Mouse (Mus musculus) CD4-positive naive resting alpha-beta T cell, adult 57 days (primary cell): ENCODE results near the gene Ccdc159. TPM values are rescaled to one million over a fixed set of nuclear protein-coding genes. Genes with fewer than 3 reads are reported as not detected.

ENCODE experiments used
- total RNA-seq: library from RNA; stranded (reverse); gene quantifications from one replicate; pipeline ENCODE4 v1.2.4, GENCODE M21; 2023

Ccdc159 gene
- total RNA-seq = not detected

GRCm38 (mm10) chr9:21927208-21927753, at the start of gene Ccdc159, which contains the start of gene Tmem205:
Gene Ccdc159 (plus strand): TSS chr9:21927471.
Gene Tmem205 (minus strand): TSS chr9:21927556.

GRCm38 (mm10) chr9:21918035-21918592, 9.2 kb upstream of the Ccdc159 start, which contains the start of gene Rab3d:
Gene Rab3d (minus strand): TSS chr9:21918192.

DNA sequence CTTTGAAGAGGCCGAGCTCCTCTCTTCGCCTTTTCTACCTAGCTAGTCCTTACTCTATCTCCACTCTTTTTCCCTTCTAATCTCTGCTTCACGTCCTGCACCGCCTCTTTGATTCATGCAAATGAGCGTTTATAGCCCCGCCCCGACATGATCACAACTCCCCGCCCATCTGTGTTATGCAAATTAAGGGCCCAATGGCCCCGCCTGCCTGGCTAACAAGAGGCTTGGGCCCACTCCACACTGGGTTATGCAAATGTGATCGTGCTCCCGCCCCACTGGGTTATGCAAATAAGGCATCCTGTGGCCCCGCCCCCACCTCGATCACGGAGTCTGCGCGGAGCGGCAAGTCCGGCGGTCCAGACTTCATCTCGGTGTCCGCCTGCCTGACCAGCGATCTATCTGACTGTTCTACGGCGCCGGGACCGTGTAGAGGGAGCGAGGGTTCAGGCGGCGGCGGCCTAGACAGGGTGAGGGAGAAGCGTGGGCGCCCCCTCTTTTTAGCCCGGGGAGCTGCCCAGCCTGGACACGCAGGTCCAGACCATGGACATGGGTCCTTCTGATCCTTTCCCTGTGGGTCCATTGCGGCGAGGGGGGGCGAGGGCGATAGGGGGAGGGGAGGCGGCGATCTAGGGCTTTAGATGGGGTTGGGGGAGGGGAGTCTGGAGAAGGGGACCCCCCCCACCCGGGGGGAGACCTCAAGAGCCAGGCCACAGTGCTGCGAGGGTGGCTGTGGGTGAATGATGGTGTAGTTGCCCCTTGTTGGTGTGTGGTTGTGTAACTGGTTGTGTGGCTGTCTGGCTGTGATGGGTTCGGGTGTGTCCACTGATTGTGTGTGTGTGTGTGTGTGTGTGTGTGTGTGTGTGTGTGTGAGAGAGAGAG, 9.7 kb downstream of the Ccdc159 start, which contains the start of gene Plppr2:
Plppr2 (plus strand) TSS at position 342 of the 879 bp plus-strand sequence.

GRCm38 (mm10) chr9:21955570-21956281, 28.5 kb downstream of the Ccdc159 start, which contains the start of gene Swsap1:
Gene Swsap1 (plus strand): TSS chr9:21955755.

DNA sequence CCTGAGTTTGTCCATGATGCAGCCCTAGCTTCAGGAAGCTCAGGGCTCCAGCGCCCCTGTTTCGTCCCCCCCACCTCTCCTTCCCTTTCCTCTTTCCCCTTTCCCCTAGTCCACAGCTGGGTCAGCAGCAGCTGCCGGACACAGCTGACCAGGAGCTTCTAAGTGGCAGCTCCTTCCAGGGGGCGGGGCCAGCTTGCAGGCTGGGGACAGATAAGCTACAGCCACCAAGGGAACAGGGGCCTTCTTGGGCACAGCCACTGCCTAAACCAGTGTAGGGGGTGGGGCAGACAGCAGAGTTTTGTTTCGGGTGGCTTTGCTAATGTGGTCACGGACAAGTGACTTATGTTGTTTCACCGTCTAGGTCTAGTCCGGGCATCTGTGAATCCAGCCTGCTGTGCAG, 36.1 kb downstream of the Ccdc159 start, which contains the start of gene Epor:
Epor (minus strand) TSS at position 90 of the 400 bp plus-strand sequence.

Other genes with a start within 250 kb of the Ccdc159 start
- 56.5 TPM for gene Ldlr, start 204.0 kb upstream of the Ccdc159 start, total RNA-seq
- gene Spc24, start 167.2 kb upstream of the Ccdc159 start, total RNA-seq = 1.9 TPM
- 0.33 TPM for gene Kank2, start 128.7 kb upstream of the Ccdc159 start, total RNA-seq
- not detected for gene Angptl8, start 92.0 kb upstream of the Ccdc159 start, total RNA-seq
- 5.2 TPM for gene Dock6, start 74.8 kb upstream of the Ccdc159 start, total RNA-seq
- gene Rab3d, start 9.3 kb upstream of the Ccdc159 start, total RNA-seq = 19.6 TPM
- not detected for gene Tmem205, start 85 bp downstream of the Ccdc159 start, total RNA-seq
- gene Plppr2, start 9.6 kb downstream of the Ccdc159 start, total RNA-seq = 1.0 TPM
- gene Swsap1, start 28.3 kb downstream of the Ccdc159 start, total RNA-seq = 7.9 TPM
- 0.53 TPM for gene Epor, start 36.0 kb downstream of the Ccdc159 start, total RNA-seq
- gene Rgl3, start 62.0 kb downstream of the Ccdc159 start, total RNA-seq = not detected
- not detected for gene Ccdc151, start 75.2 kb downstream of the Ccdc159 start, total RNA-seq
- 91.3 TPM for gene Prkcsh, start 75.3 kb downstream of the Ccdc159 start, total RNA-seq
- gene Elavl3, start 124.6 kb downstream of the Ccdc159 start, total RNA-seq = not detected
- not detected for gene Gm49318, start 143.8 kb downstream of the Ccdc159 start, total RNA-seq
- 28.7 TPM for gene Zfp653, start 143.9 kb downstream of the Ccdc159 start, total RNA-seq
- gene Ecsit, start 158.0 kb downstream of the Ccdc159 start, total RNA-seq = 29.4 TPM
- not detected for gene Cnn1, start 171.7 kb downstream of the Ccdc159 start, total RNA-seq
- 32.2 TPM for gene Elof1, start 189.7 kb downstream of the Ccdc159 start, total RNA-seq
- gene Acp5, start 208.2 kb downstream of the Ccdc159 start, total RNA-seq = 202 TPM
- 19.9 TPM for gene Pigyl, start 229.4 kb downstream of the Ccdc159 start, total RNA-seq